Mouse (Mus musculus) hindbrain, embryonic 12.5 days (tissue): ENCODE measurements around the gene Tspan32. TPM values are rescaled to one million over a fixed set of nuclear protein-coding genes. Genes with fewer than 3 reads are reported as not detected.

Experiments
- ATAC-seq: fragments of 200-750 bp; cut with Nextera tagmentation; 2 replicates; pipeline ENCODE4 v1.8.0; 2017; ENCODE audit warnings: moderate TSS enrichment; ENCODE audit not compliant: low FRiP score
- H3K27ac ChIP-seq: fragments of 300-500 bp; sonication (generic); 2 replicates; pipeline ENCODE4 v1.5.1; 2016; ENCODE audit warnings: mild to moderate bottlenecking
- H3K27me3 ChIP-seq: fragments of 300-500 bp; sonication (generic); 2 replicates; pipeline ENCODE4 v1.6.1; 2016; ENCODE audit warnings: mild to moderate bottlenecking
- H3K36me3 ChIP-seq: fragments of 300-500 bp; sonication (generic); 2 replicates; pipeline ENCODE4 v1.6.1; 2016; ENCODE audit warnings: mild to moderate bottlenecking
- H3K4me1 ChIP-seq: fragments of 300-500 bp; sonication (generic); 2 replicates; pipeline ENCODE4 v1.6.1; 2016
- H3K4me2 ChIP-seq: fragments of 300-500 bp; sonication (generic); replicated peaks from 2 replicates; pipeline ENCODE4 v1.6.1; 2016; ENCODE audit warnings: mild to moderate bottlenecking
- H3K4me3 ChIP-seq: fragments of 300-500 bp; sonication (generic); 2 replicates; pipeline ENCODE4 v1.5.1; 2016; ENCODE audit warnings: mild to moderate bottlenecking
- H3K9ac ChIP-seq: fragments of 300-500 bp; sonication (generic); 2 replicates; pipeline ENCODE4 v1.6.1; 2016; ENCODE audit warnings: mild to moderate bottlenecking, moderate library complexity
- H3K9me3 ChIP-seq: fragments of 300-500 bp; sonication (generic); replicated peaks from 2 replicates; pipeline ENCODE4 v1.6.1; 2016; ENCODE audit warnings: mild to moderate bottlenecking
- WGBS: fragments of 180-500 bp; shearing (Covaris S2); methylation state at CpG from one replicate; pipeline ENCODE4 v1.1.7; 2016; 5-methylcytosine and 5-hydroxymethylcytosine counted together
- polyA plus RNA-seq: library from polyadenylated mRNA; unstranded; fragments of >200 nt; fragmentation: Nextera tagmentation; extraction: Ambion mirVana; gene quantifications from 2 replicates; pipeline ENCODE4 v1.2.1, GENCODE M21; 2016

Tspan32 gene
- polyA plus RNA-seq, 1 experiment from 2014 or later = 2.8 TPM

GRCm38 (mm10) chr7:142995630-142996338 is 9.1 kb upstream of the Tspan32 start:
- Histone ChIP-seq H3K4me2 (no peak overlapping the region), H3K4me3 (no peak overlapping the region), H3K27me3 (no peaks in the 10 kb centered on the region), H3K36me3 (no peaks in the 10 kb centered on the region), H3K9ac (no peak overlapping the region), H3K27ac (no peak overlapping the region), H3K9me3 (no peaks in the 10 kb centered on the region), H3K4me1 (no peaks in the 10 kb centered on the region)
- ATAC-seq = no peak
- WGBS = 85% methylated on average over 3 of the region's 3 CpGs

GRCm38 (mm10) chr7:142996998-142997397 is 7.8 kb upstream of the Tspan32 start:
- H3K4me3 ChIP-seq = no peak overlapping the region
- H3K9ac ChIP-seq = no peak overlapping the region
- ATAC-seq = no peak
- no peaks in the 10 kb centered on the region for H3K9me3 ChIP-seq
- H3K27me3 ChIP-seq = no peaks in the 10 kb centered on the region
- no peak overlapping the region for H3K4me2 ChIP-seq
- 88% methylated on average over 2 of the region's 2 CpGs for WGBS
- no peaks in the 10 kb centered on the region for H3K4me1 ChIP-seq
- H3K36me3 ChIP-seq = no peaks in the 10 kb centered on the region
- no peak overlapping the region for H3K27ac ChIP-seq

- no peak overlapping the region for H3K4me3 ChIP-seq
- no peaks in the 10 kb centered on the region for H3K4me1 ChIP-seq
- no peak overlapping the region for H3K9ac ChIP-seq
- H3K27me3 ChIP-seq = no peaks in the 10 kb centered on the region
- H3K4me2 ChIP-seq = no peak overlapping the region
- no peak overlapping the region for H3K27ac ChIP-seq
- ATAC-seq = no peak
- no peaks in the 10 kb centered on the region for H3K9me3 ChIP-seq
- no peaks in the 10 kb centered on the region for H3K36me3 ChIP-seq
- 82% methylated on average over 3 of the region's 3 CpGs for WGBS
Measured at GRCm38 (mm10) chr7:142997403-142998150, 7.3 kb upstream of the Tspan32 start.

GRCm38 (mm10) chr7:143002679-143003078 is 2.2 kb upstream of the Tspan32 start:
- Histone ChIP-seq H3K4me1 (no peaks in the 10 kb centered on the region), H3K36me3 (no peaks in the 10 kb centered on the region), H3K27ac (no peak overlapping the region), H3K27me3 (no peaks in the 10 kb centered on the region), H3K4me2 (no peak overlapping the region), H3K4me3 (no peak overlapping the region), H3K9ac (no peak overlapping the region), H3K9me3 (no peaks in the 10 kb centered on the region)
- WGBS = 35% methylated on average over 3 of the region's 3 CpGs
- ATAC-seq = no peak

- H3K27me3 ChIP-seq = no peaks in the 10 kb centered on the region
- ATAC-seq = no peak
- no peak overlapping the region for H3K27ac ChIP-seq
- no peaks in the 10 kb centered on the region for H3K36me3 ChIP-seq
- no peak overlapping the region for H3K4me2 ChIP-seq
- H3K4me3 ChIP-seq = no peak overlapping the region
- no peak overlapping the region for H3K9ac ChIP-seq
- H3K4me1 ChIP-seq = peaks cover 11% of the 10 kb centered on the region
- WGBS = 88% methylated on average over 6 of the region's 6 CpGs
- H3K9me3 ChIP-seq = no peaks in the 10 kb centered on the region
Measured at GRCm38 (mm10) chr7:143005344-143006096, 674 bp downstream of the Tspan32 start.

GRCm38 (mm10) chr7:143006097-143006755 is 1.4 kb downstream of the Tspan32 start:
- no peak overlapping the region for H3K4me2 ChIP-seq
- H3K9me3 ChIP-seq = no peaks in the 10 kb centered on the region
- H3K27ac ChIP-seq = no peak overlapping the region
- WGBS = 78% methylated on average over 2 of the region's 2 CpGs
- no peaks in the 10 kb centered on the region for H3K27me3 ChIP-seq
- no peak overlapping the region for H3K9ac ChIP-seq
- H3K36me3 ChIP-seq = no peaks in the 10 kb centered on the region
- no peak overlapping the region for H3K4me3 ChIP-seq
- ATAC-seq = no peak
- H3K4me1 ChIP-seq = peaks cover 11% of the 10 kb centered on the region

GRCm38 (mm10) chr7:143006756-143007598 is 2.1 kb downstream of the Tspan32 start:
- Histone ChIP-seq H3K9ac (no peak overlapping the region), H3K4me3 (no peak overlapping the region), H3K36me3 (no peaks in the 10 kb centered on the region), H3K4me1 (peaks cover 11% of the 10 kb centered on the region), H3K9me3 (no peaks in the 10 kb centered on the region), H3K27me3 (no peaks in the 10 kb centered on the region), H3K4me2 (no peak overlapping the region), H3K27ac (no peak overlapping the region)
- 89% methylated on average over 8 of the region's 8 CpGs for WGBS
- no peak for ATAC-seq

- 42% methylated on average over 17 of the region's 17 CpGs for WGBS
- peak; percentile 56; the same call in 1 of the 2 replicates for ATAC-seq
- Histone ChIP-seq H3K4me1 (peaks cover 18% of the 10 kb centered on the region), H3K4me3 (no peak overlapping the region), H3K9ac (no peak overlapping the region), H3K4me2 (no peak overlapping the region), H3K27ac (peak overlapping the region; percentile 64; the same call in 1 of the 2 replicates), H3K36me3 (no peaks in the 10 kb centered on the region), H3K9me3 (no peaks in the 10 kb centered on the region), H3K27me3 (no peaks in the 10 kb centered on the region)
Measured at GRCm38 (mm10) chr7:143007599-143008369, 2.9 kb downstream of the Tspan32 start.

GRCm38 (mm10) chr7:143008370-143008926 is 3.6 kb downstream of the Tspan32 start:
- peak overlapping the region; percentile 64 for H3K27ac ChIP-seq
- no peak overlapping the region for H3K4me3 ChIP-seq
- H3K4me2 ChIP-seq = no peak overlapping the region
- H3K4me1 ChIP-seq = peaks cover 18% of the 10 kb centered on the region
- ATAC-seq = 0 out of 2 replicates have a peak, but pooled peaks have one; percentile 14
- no peak overlapping the region for H3K9ac ChIP-seq
- H3K36me3 ChIP-seq = no peaks in the 10 kb centered on the region
- H3K27me3 ChIP-seq = no peaks in the 10 kb centered on the region
- 67% methylated on average over 8 of the region's 8 CpGs for WGBS
- no peaks in the 10 kb centered on the region for H3K9me3 ChIP-seq

- Histone ChIP-seq H3K4me1 (peaks cover 18% of the 10 kb centered on the region), H3K9me3 (no peaks in the 10 kb centered on the region), H3K9ac (no peak overlapping the region), H3K36me3 (no peaks in the 10 kb centered on the region), H3K4me3 (no peak overlapping the region), H3K27ac (peak overlapping the region; percentile 35), H3K4me2 (no peak overlapping the region), H3K27me3 (no peaks in the 10 kb centered on the region)
- WGBS = 67% methylated on average over 3 of the region's 4 CpGs
- no peak for ATAC-seq
Measured at GRCm38 (mm10) chr7:143008996-143009665, 4.3 kb downstream of the Tspan32 start.
